Mouse (Mus musculus) testis, postnatal 14 days (tissue): ENCODE data around the gene Pfkm.

Experiments
- DNase-seq: peaks from one replicate; pipeline ENCODE4 v3.0.0; 2021; ENCODE audit warnings: low spot score

Pfkm gene

GRCm38 (mm10) chr15:98172113-98172512 lies 79.7 kb downstream of the Pfkm start:
- DNase-seq, result no peak

DNA sequence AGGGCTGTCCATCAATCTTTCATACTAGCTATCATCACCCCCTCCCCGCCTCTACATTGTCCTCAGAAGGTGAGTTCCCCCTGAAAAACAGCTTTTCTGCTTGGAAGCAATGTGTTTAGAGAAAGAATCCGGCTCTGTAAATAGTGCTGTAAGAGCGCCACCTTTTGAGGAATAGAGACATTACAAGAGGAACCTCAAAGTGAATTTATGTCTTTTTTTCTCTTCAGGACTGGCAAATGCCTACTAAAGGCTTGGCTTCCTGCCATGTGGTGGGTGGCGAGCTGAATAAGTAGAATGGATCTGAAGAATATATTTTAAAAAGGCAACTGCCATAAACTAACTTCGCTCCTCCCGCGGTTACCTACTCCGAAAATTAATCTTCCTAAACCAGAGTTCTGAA lies 81.4 kb downstream of the Pfkm start:
- no peak for DNase-seq

GRCm38 (mm10) chr15:98177320-98177719 lies 84.9 kb downstream of the Pfkm start:
- no peak for DNase-seq

DNA sequence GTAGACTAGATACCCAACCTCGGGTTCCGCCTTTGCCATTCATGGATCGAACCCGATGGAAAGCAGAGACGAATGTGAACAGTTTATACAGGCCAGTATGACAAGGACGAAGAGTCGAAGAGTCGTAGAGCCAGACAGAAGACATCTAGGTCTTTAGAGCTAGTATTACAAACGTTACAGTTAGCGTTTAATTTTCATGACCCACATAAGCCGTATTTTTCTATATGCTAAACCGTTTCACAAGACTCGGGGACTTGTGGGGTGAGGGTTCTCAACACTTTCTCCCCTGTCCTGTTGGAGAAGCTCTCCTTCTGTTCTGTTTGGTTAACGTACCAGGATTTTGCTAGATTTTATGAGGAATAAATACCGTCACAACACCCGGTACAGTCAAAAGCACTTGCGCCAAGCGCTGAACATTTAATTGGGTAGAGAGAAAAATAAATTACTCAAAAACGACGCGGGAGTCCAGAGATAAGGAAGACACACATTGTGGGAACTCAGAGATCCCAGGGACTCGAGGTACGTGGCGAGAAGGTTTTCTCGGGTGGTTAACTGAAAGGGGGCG lies 88.3 kb downstream of the Pfkm start:
- DNase-seq, result no peak

DNA sequence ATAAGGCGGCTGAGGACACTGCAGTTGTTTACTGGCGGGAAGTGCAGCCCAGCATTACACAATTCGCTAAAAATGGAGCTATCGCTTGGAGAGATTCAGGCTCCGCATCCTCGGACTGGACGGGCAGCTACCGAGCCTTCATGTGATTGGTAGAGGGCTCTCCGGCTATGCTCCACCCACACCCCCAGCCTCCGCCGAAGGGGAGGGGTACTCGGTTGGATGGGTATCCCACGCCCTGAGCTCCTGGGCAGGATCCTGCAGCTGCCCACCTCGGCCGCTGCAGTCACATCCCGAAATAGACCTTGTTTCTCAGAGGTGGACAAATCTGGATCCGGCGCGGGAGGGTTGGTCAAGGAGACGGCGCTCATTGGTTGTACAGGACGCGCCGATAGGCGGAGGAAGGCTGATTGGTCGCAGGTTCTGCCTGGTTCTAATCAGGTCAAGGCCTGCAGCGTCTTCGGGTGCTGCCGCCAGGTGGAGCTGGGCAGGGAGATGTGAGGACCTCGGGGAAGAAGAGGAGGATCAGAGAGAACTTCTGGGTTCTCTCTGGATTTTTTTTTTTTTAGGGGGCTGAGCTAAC lies 88.8 kb downstream of the Pfkm start:
- peak; percentile 91 for DNase-seq
